Mouse (Mus musculus): Measurements from ENCODE around the gene Sdk2. TPM values are rescaled to one million over a fixed set of nuclear protein-coding genes. Genes with fewer than 3 reads are reported as not detected.

The Sdk2 gene
- total and polyA plus RNA-seq, 3 experiments = 0.13 TPM; not detected in 2

- no peak overlapping the region for H3K4me3 ChIP-seq (ENCODE audit: control insufficient read depth in 1 of 2, insufficient read depth in 1 of 2, low read depth in 2 of 2, low read length in 2 of 2)
- no peak for DNase-seq (ENCODE audit: low read depth, low spot score)
- H3K4me1 ChIP-seq (ENCODE audit: control insufficient read depth in 1 of 2, insufficient read depth in 2 of 2, low read length in 2 of 2) = no peaks in the 10 kb centered on the region
- no peaks in the 10 kb centered on the region for H3K9me3 ChIP-seq (replicated peaks; ENCODE audit: insufficient read depth, low read length)
- no peak overlapping the region for H3K27ac ChIP-seq (ENCODE audit: control insufficient read depth, low read depth, low read length)
- no peaks in the 10 kb centered on the region for H3K27me3 ChIP-seq (ENCODE audit: control insufficient read depth in 1 of 2, insufficient read depth in 2 of 2, low read length in 2 of 2)
- no peaks in the 10 kb centered on the region for H3K79me2 ChIP-seq (ENCODE audit: control insufficient read depth, insufficient read depth, low read length, poor library complexity)
- H3K9ac ChIP-seq (ENCODE audit: control insufficient read depth, low read depth, low read length, poor library complexity, severe bottlenecking) = no peak overlapping the region
- no peaks in the 10 kb centered on the region for H3K36me3 ChIP-seq (ENCODE audit: control insufficient read depth in 1 of 2, insufficient read depth in 2 of 2, low read length in 2 of 2)
- TF ChIP-seq E2F4 (IDR thresholded peaks at IDR 0.05; ENCODE audit: borderline replicate concordance, low read depth, low read length) (no peak), MXI1 (IDR thresholded peaks at IDR 0.05; ENCODE audit: low read depth, low read length) (no peak), ETS1 (IDR thresholded peaks at IDR 0.05; ENCODE audit: low read depth, low read length) (no peak), KAT2A (conservative IDR thresholded peaks at IDR 0.05; ENCODE audit: low read depth, low read length) (no peak), TBP (IDR thresholded peaks at IDR 0.05; ENCODE audit: low read depth, low read length) (no peak), MAZ (IDR thresholded peaks at IDR 0.05; ENCODE audit: low read depth, low read length) (no peak), JUND (IDR thresholded peaks at IDR 0.05; ENCODE audit: low read depth, low read length) (no peak), MAFK (IDR thresholded peaks at IDR 0.05; ENCODE audit: borderline replicate concordance, low read depth, low read length) (no peak), NELFE (IDR thresholded peaks at IDR 0.05; ENCODE audit: low read depth, low read length) (no peak), ZKSCAN1 (IDR thresholded peaks at IDR 0.05; ENCODE audit: low read depth, low read length) (no peak), ELF1 (IDR thresholded peaks at IDR 0.05; ENCODE audit: low read depth, low read length) (no peak), MYB (IDR thresholded peaks at IDR 0.05; ENCODE audit: low read depth, low read length) (no peak), RAD21 (IDR thresholded peaks at IDR 0.05; ENCODE audit: low read depth, low read length) (no peak)
These were observed 75.0 kb downstream of the Sdk2 start for GRCm38 (mm10) chr11:113991886-113992285.

DNA sequence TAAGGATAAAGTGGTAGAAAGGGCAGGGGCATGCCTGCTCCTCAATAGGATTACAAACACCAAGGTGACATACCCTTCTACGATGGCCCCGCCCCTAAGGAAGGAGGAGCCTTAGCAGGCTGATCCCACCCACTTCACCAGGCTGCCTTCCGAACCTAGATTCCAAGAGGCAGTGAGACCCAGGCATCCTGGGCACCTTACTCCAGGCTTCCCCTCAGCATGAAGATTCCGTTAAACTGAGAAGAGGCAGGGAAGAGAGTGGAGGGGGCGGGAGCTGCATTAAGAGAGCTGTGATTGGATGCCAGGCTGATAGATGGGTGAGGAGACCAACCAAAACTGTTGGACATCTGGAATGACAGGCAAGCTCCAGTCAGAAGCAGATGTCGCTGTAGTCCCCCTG lies 76.4 kb downstream of the Sdk2 start:
- Histone ChIP-seq H3K4me1 (ENCODE audit: control insufficient read depth in 1 of 2, insufficient read depth in 2 of 2, low read length in 2 of 2) (no peaks in the 10 kb centered on the region), H3K27me3 (ENCODE audit: control insufficient read depth in 1 of 2, insufficient read depth in 2 of 2, low read length in 2 of 2) (no peaks in the 10 kb centered on the region), H3K36me3 (ENCODE audit: control insufficient read depth in 1 of 2, insufficient read depth in 2 of 2, low read length in 2 of 2) (no peaks in the 10 kb centered on the region), H3K4me3 (ENCODE audit: control insufficient read depth in 1 of 2, insufficient read depth in 1 of 2, low read depth in 2 of 2, low read length in 2 of 2) (no peak overlapping the region), H3K9me3 (replicated peaks; ENCODE audit: insufficient read depth, low read length) (no peaks in the 10 kb centered on the region), H3K27ac (ENCODE audit: control insufficient read depth, low read depth, low read length) (no peak overlapping the region), H3K79me2 (ENCODE audit: control insufficient read depth, insufficient read depth, low read length, poor library complexity) (no peaks in the 10 kb centered on the region), H3K9ac (ENCODE audit: control insufficient read depth, low read depth, low read length, poor library complexity, severe bottlenecking) (no peak overlapping the region)
- TF ChIP-seq POLR2AphosphoS2 (IDR thresholded peaks at IDR 0.05; ENCODE audit: low read length) = no peak
- TF ChIP-seq MAZ (IDR thresholded peaks at IDR 0.05; ENCODE audit: low read depth, low read length) = no peak
- no peak for TF ChIP-seq E2F4 (IDR thresholded peaks at IDR 0.05; ENCODE audit: borderline replicate concordance, low read depth, low read length)
- TF ChIP-seq POLR2A (IDR thresholded peaks at IDR 0.05; ENCODE audit: control insufficient read depth in 1 of 2, insufficient read depth in 1 of 2, low read depth in 1 of 2, low read length in 2 of 2, poor library complexity in 1 of 2) = no peak
- no peak for TF ChIP-seq MAX (IDR thresholded peaks at IDR 0.05; ENCODE audit: low read length)
- TF ChIP-seq JUND (IDR thresholded peaks at IDR 0.05; ENCODE audit: low read depth, low read length) = no peak
- no peak for TF ChIP-seq CTCF (IDR thresholded peaks at IDR 0.05 in 2 of 3, conservative IDR thresholded peaks at IDR 0.05 in 1 of 3; ENCODE audit: control insufficient read depth in 1 of 3, insufficient read depth in 1 of 3, low read depth in 2 of 3, low read length in 3 of 3, poor library complexity in 1 of 3, severe bottlenecking in 1 of 3)
- no peak for TF ChIP-seq ZC3H11A (IDR thresholded peaks at IDR 0.05; ENCODE audit: low read depth, low read length)
- no peak for TF ChIP-seq SIN3A (IDR thresholded peaks at IDR 0.05; ENCODE audit: low read length)
- TF ChIP-seq TCF12 (IDR thresholded peaks at IDR 0.05; ENCODE audit: low read depth, low read length) = no peak
- no peak for TF ChIP-seq KAT2A (conservative IDR thresholded peaks at IDR 0.05; ENCODE audit: low read depth, low read length)
- no peak for TF ChIP-seq GABPA (IDR thresholded peaks at IDR 0.05; ENCODE audit: low read depth, low read length)
- TF ChIP-seq BHLHE40 (IDR thresholded peaks at IDR 0.05; ENCODE audit: borderline replicate concordance, low read depth, low read length) = no peak
- no peak for TF ChIP-seq MYC (IDR thresholded peaks at IDR 0.05; ENCODE audit: low read depth, low read length)
- TF ChIP-seq RAD21 (IDR thresholded peaks at IDR 0.05; ENCODE audit: low read depth, low read length) = no peak
- TF ChIP-seq CHD1 (IDR thresholded peaks at IDR 0.05; ENCODE audit: low read depth, low read length) = no peak
- DNase-seq (ENCODE audit: low read depth, low spot score) = no peak
